9 mouse cellular contexts compared by ENCODE assay signal in genomic region chr9:116138595-116139134, GRCm38 (mm10). TPM values are rescaled to one million over a fixed set of nuclear protein-coding genes. Genes with fewer than 3 reads are reported as not detected.
DNase-seq lines count a peak whose midpoint lies in the region; ATAC-seq and TF ChIP-seq lines count a peak whose summit lies in the region.
"Had no signal": no experiment of that assay in that cellular context is flagged by ENCODE, and none has a peak within 500 bp of the region (broad histone marks: within the 10 kb centered on the region; RNA-seq: fewer than 3 reads in every experiment).

No protein-coding gene starts in this region.

- H3K9me3 ChIP-seq in hindbrain, embryonic 15.5 days, result no peaks in the 10 kb centered on the region
- H3K9me3 ChIP-seq in midbrain, postnatal 0 days (ENCODE audit: low read length), result no peaks in the 10 kb centered on the region

- TF ChIP-seq CTCF in midbrain, postnatal 0 days (IDR thresholded peaks at IDR 0.05), result no peak

- no peaks in the 10 kb centered on the region for H3K27me3 ChIP-seq in hindbrain, embryonic 15.5 days
- H3K27me3 ChIP-seq in midbrain, postnatal 0 days (ENCODE audit: insufficient read depth, low read length), result no peaks in the 10 kb centered on the region

- H3K27ac ChIP-seq in hindbrain, embryonic 15.5 days (replicated peaks), result peak overlapping the region; percentile 22; the same call in 1 of the 2 replicates
- no peak overlapping the region for H3K27ac ChIP-seq in midbrain, postnatal 0 days (ENCODE audit: low read depth, low read length)

- DNase-seq in layer of hippocampus, adult 11-12 months (ENCODE audit: low spot score), result peak; percentile 63
- no peak for DNase-seq in layer of hippocampus, adult 9-10 months (ENCODE audit: low spot score)
- peak; percentile 76 for DNase-seq in embryo, embryonic 10.5 days (ENCODE audit: low spot score)
- peak; percentile 83 for DNase-seq in midbrain, postnatal 0 days (ENCODE audit: low spot score)
- DNase-seq in urinary bladder, postnatal 4 days (ENCODE audit: low spot score in 2 of 2), result no peak
- DNase-seq in heart, postnatal 14 days, result no peak
- DNase-seq in adrenal gland, adult 2 months, result no peak

- WGBS in hindbrain, embryonic 15.5 days, result 39% methylated on average over 11 of the region's 11 CpGs
- WGBS in midbrain, postnatal 0 days, result 53% methylated on average over 11 of the region's 11 CpGs

- peaks cover 17% of the 10 kb centered on the region; the same call in 1 of the 2 replicates for H3K4me1 ChIP-seq in hindbrain, embryonic 15.5 days (replicated peaks)
- no peaks in the 10 kb centered on the region for H3K4me1 ChIP-seq in midbrain, postnatal 0 days (ENCODE audit: insufficient read depth, low read length)

- intact Hi-C loops in heart, postnatal 14 days (cut with DNase I), result no loop called here

- H3K36me3 ChIP-seq in hindbrain, embryonic 15.5 days, result no peaks in the 10 kb centered on the region
- no peaks in the 10 kb centered on the region for H3K36me3 ChIP-seq in midbrain, postnatal 0 days (ENCODE audit: insufficient read depth, low read length)

- H3K9ac ChIP-seq in hindbrain, embryonic 15.5 days, result no peak overlapping the region
- H3K9ac ChIP-seq in midbrain, postnatal 0 days (replicated peaks; ENCODE audit: low read length, poor library complexity, severe bottlenecking), result no peak overlapping the region

- no peak overlapping the region for H3K4me2 ChIP-seq in hindbrain, embryonic 15.5 days
- no peak overlapping the region for H3K4me2 ChIP-seq in midbrain, postnatal 0 days (ENCODE audit: low read depth, low read length, poor library complexity, severe bottlenecking)

- H3K4me3 ChIP-seq in hindbrain, embryonic 15.5 days, result no peak overlapping the region
- no peak overlapping the region for H3K4me3 ChIP-seq in midbrain, postnatal 0 days (ENCODE audit: low read depth, low read length)

- ATAC-seq in hindbrain, embryonic 15.5 days (ENCODE audit: low FRiP score, low read depth), result peak; percentile 51; the same call in 1 of the 2 replicates
- no peak for ATAC-seq in midbrain, postnatal 0 days (ENCODE audit: low FRiP score)

RNA-seq across cellular contexts. Expression of gene Tgfbr2, which starts 36.5 kb away (rescaled TPM):
- polyA plus RNA-seq in hindbrain, embryonic 15.5 days (2015; fragmentation: Nextera tagmentation; extraction: Ambion mirVana), result 9.0 and 9.8 TPM in 2 replicates
- total RNA-seq in midbrain, postnatal 0 days (2014; rRNA removed), result 20.3 and 21.8 TPM in 2 replicates
- polyA plus RNA-seq in midbrain, postnatal 0 days (2015; fragmentation: Nextera tagmentation; extraction: Ambion mirVana), result 6.7 and 7.2 TPM in 2 replicates
- 10 to 100 TPM; 42.3 to 52.2 TPM for total RNA-seq in heart, postnatal 14 days (2021)
- 10 to 100 TPM; 57.7 to 90.0 TPM for total RNA-seq in adrenal gland, adult 2 months (2021)
- 64.3 and 72.6 TPM in 2 replicates for polyA plus RNA-seq in adrenal gland, adult 2 months (2012; rRNA removed)
- total RNA-seq: MEL had no signal

Comparison
In these comparisons a context has a peak if more than half of its experiments do, and no peak if none do; other contexts are left out.
1. DNase-seq: peak in layer of hippocampus, adult 11-12 months (single experiment), embryo, embryonic 10.5 days (single experiment) and midbrain, postnatal 0 days (single experiment); none in layer of hippocampus, adult 9-10 months (single experiment), urinary bladder, postnatal 4 days (0 of 2), heart, postnatal 14 days (0 of 2) and adrenal gland, adult 2 months (single experiment).